Mouse (Mus musculus) adrenal gland, adult 18-20 months (tissue): ENCODE measurements around the gene Aimp1. TPM values are rescaled to one million over a fixed set of nuclear protein-coding genes. Genes with fewer than 3 reads are reported as not detected.

Experiments
- total RNA-seq, 2 experiments: library from RNA; stranded (reverse); gene quantifications; 1 replicate in 1 of 2; 2 replicates in 1 of 2; pipeline ENCODE4 v1.2.3; 2021

Aimp1 gene
- total RNA-seq, 2 experiments from 2014 or later: 41.8 to 43.6 TPM

Other genes with a start within 250 kb of the Aimp1 start
- not detected for gene Gimd1, start 54.5 kb downstream of the Aimp1 start, total RNA-seq
- gene Tbck, start 226 bp downstream of the Aimp1 start, total RNA-seq: 10 to 100 TPM; 18.7 to 18.9 TPM